Mouse (Mus musculus) megakaryocyte, embryonic 14.5 days (primary cell): Measurements from ENCODE around the gene Meiob.

Experiments
- FLI1 ChIP-seq: IDR thresholded peaks from 2 replicates; pipeline ENCODE4 v1.6.1; 2012; ENCODE audit warnings: low read length, inconsistent platforms, mixed read lengths
- GATA1 ChIP-seq: IDR thresholded peaks from 3 replicates; pipeline ENCODE4 v1.6.1; 2012; ENCODE audit warnings: mixed read lengths, low read length, inconsistent platforms, borderline replicate concordance

- no peak for TF ChIP-seq FLI1
- TF ChIP-seq GATA1 = no peak
Observed at GRCm38 (mm10) chr17:24849733-24850064, 45.6 kb downstream of the Meiob start.
